Mouse (Mus musculus) bone marrow, adult 2 months (tissue): ENCODE data around the gene Olfr1467. TPM values are rescaled to one million over a fixed set of nuclear protein-coding genes. Genes with fewer than 3 reads are reported as not detected.

Experiments used
- H3K27ac ChIP-seq: fragments of 200-500 bp; 2 replicates; pipeline ENCODE4 v1.5.1; 2012; ENCODE audit warnings: low read depth, mild to moderate bottlenecking, control low read depth, inconsistent platforms, low read length; ENCODE audit not compliant: control insufficient read depth, poor library complexity, insufficient read depth
- H3K4me1 ChIP-seq: fragments of 200-500 bp; 2 replicates; pipeline ENCODE4 v1.6.1; 2011; ENCODE audit warnings: low read length; ENCODE audit not compliant: control insufficient read depth, insufficient read depth
- H3K4me3 ChIP-seq: fragments of 200-500 bp; replicated peaks from 2 replicates; pipeline ENCODE3; 2011; ENCODE audit warnings: mild to moderate bottlenecking, low read depth, low read length, control low read depth; ENCODE audit not compliant: control insufficient read depth
- CTCF ChIP-seq: fragments of 200-500 bp; IDR thresholded peaks from 2 replicates; pipeline ENCODE4 v1.5.1; 2011; ENCODE audit warnings: low read length, control low read depth; ENCODE audit not compliant: control insufficient read depth, insufficient read depth
- POLR2A ChIP-seq: fragments of 200-500 bp; IDR thresholded peaks from 2 replicates; pipeline ENCODE4 v1.6.1; 2011; ENCODE audit warnings: low read depth, mild to moderate bottlenecking, control low read depth, low read length, borderline replicate concordance; ENCODE audit not compliant: control insufficient read depth
- WGBS: fragments of 180-500 bp; shearing (Covaris S2); methylation state at CpG from one replicate; pipeline ENCODE4 v1.1.7; 2018; 5-methylcytosine and 5-hydroxymethylcytosine counted together
- polyA plus RNA-seq: library from polyadenylated mRNA; stranded (reverse); fragments of >200 nt; gene quantifications from 2 replicates; pipeline ENCODE4 v1.2.4, GENCODE M21; 2011; ENCODE audit warnings: low replicate concordance; ENCODE audit not compliant: missing spikeins, insufficient read depth, insufficient read length

The Olfr1467 gene
- 0.27 and 0.55 TPM in 2 replicates for polyA plus RNA-seq

GRCm38 (mm10) chr19:13361936-13362335, at the start of gene Olfr1467:
Gene Olfr1467 (plus strand): TSS chr19:13362236.
- no peak for TF ChIP-seq POLR2A
- no peak for TF ChIP-seq CTCF
- WGBS: 58% methylated on average over 2 of the region's 2 CpGs
- no peak within 1 kb of the TSS for H3K4me3 ChIP-seq
- H3K27ac ChIP-seq: no peak within 1 kb of the TSS
- H3K4me1 ChIP-seq: no peaks in the 10 kb centered on the region

GRCm38 (mm10) chr19:13315441-13315840, 46.6 kb upstream of the Olfr1467 start, which contains the start of gene Olfr1465:
Gene Olfr1465 (minus strand): TSS chr19:13315541.
- Histone ChIP-seq H3K4me3 (no peak within 1 kb of the TSS), H3K4me1 (no peaks in the 10 kb centered on the region), H3K27ac (no peak within 1 kb of the TSS)
- TF ChIP-seq POLR2A (no peak), CTCF (no peak)

- Histone ChIP-seq H3K27ac (no peak within 1 kb of the TSS), H3K4me3 (no peak within 1 kb of the TSS), H3K4me1 (no peaks in the 10 kb centered on the region)
- 76% methylated on average over 2 of the region's 2 CpGs for WGBS
- TF ChIP-seq POLR2A (no peak), CTCF (no peak)
Measured at GRCm38 (mm10) chr19:13338562-13338961, 23.5 kb upstream of the Olfr1467 start, which contains the start of gene Olfr1466. Gene Olfr1466 (plus strand): TSS chr19:13338862.

GRCm38 (mm10) chr19:13407549-13407948, 45.5 kb downstream of the Olfr1467 start, which contains the start of gene Olfr1469:
Gene Olfr1469 (plus strand): TSS chr19:13407849.
- no peak within 1 kb of the TSS for H3K4me3 ChIP-seq
- H3K27ac ChIP-seq: no peak within 1 kb of the TSS
- H3K4me1 ChIP-seq: no peaks in the 10 kb centered on the region
- TF ChIP-seq CTCF (no peak), POLR2A (no peak)
- 64% methylated on average over 2 of the region's 2 CpGs for whole genome bisulfite sequencing

Other genes starting within 250 kb of the Olfr1467 start
- 0.17 TPM in 1 of 2 replicates, not detected in the other for gene Olfr1459, start 212.7 kb upstream of the Olfr1467 start, polyA plus RNA-seq
- not detected in 2 replicates for gene Olfr1461, start 199.2 kb upstream of the Olfr1467 start, polyA plus RNA-seq
- not detected in 2 replicates for gene Olfr1462, start 176.5 kb upstream of the Olfr1467 start, polyA plus RNA-seq
- gene Olfr1463, start 130.9 kb upstream of the Olfr1467 start, polyA plus RNA-seq: not detected in 2 replicates
- gene Olfr1465, start 46.7 kb upstream of the Olfr1467 start, polyA plus RNA-seq: not detected in 2 replicates
- not detected in 2 replicates for gene Olfr1466, start 23.4 kb upstream of the Olfr1467 start, polyA plus RNA-seq
- gene Olfr1469, start 45.6 kb downstream of the Olfr1467 start, polyA plus RNA-seq: not detected in 2 replicates
- not detected in 2 replicates for gene Olfr1471, start 81.2 kb downstream of the Olfr1467 start, polyA plus RNA-seq
- not detected in 2 replicates for gene Olfr1472, start 93.8 kb downstream of the Olfr1467 start, polyA plus RNA-seq
- not detected in 2 replicates for gene Olfr1474, start 107.3 kb downstream of the Olfr1467 start, polyA plus RNA-seq
- not detected in 2 replicates for gene Olfr1475, start 118.0 kb downstream of the Olfr1467 start, polyA plus RNA-seq
- gene Olfr1477, start 138.3 kb downstream of the Olfr1467 start, polyA plus RNA-seq: not detected in 2 replicates
- not detected in 2 replicates for gene Olfr1480, start 165.7 kb downstream of the Olfr1467 start, polyA plus RNA-seq
- not detected in 2 replicates for gene Olfr1484, start 221.3 kb downstream of the Olfr1467 start, polyA plus RNA-seq